13 mouse cellular contexts compared by ENCODE assay signal in the genomic region with DNA sequence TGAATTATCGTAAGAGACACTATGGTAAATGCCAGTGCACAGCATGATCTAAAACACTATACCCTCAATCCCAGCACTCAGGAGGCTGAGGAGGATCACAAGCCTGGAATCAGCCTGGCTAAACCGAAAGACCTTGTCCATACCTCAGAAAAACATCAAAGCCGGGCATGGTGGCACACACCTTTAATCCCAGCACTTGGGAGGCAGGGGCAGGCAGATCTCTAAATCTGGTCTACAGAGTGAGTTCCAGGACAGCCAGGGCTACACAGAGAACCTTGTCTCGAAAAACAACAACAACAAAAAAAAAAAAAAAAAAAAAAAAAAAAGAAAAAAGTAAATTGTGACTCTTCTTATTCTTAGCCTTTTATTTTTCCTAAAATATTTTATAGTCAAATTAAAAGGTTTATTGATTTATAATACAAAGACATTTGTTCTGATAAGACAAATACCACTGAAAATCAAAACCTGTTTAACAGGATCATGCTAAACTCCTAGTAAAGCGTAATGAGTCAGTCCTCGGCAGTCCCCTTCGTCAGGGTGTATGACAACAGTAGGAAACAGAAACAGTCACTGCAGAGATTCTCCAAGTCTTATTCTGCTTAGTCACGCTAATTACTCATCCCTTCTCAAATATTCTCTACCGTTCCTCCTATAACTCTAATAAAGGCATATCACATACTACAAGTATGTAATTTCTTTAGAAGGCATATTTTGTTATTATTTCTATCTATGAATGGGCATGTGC. TPM values are rescaled to one million over a fixed set of nuclear protein-coding genes. Genes with fewer than 3 reads are reported as not detected.
"Had no signal": no experiment of that assay in that cellular context is flagged by ENCODE, and none has a peak within 500 bp of the region (broad histone marks: within the 10 kb centered on the region; RNA-seq: fewer than 3 reads in every experiment).

No protein-coding gene starts in this region.

- H3K9ac ChIP-seq: limb, embryonic 12.5 days; liver, embryonic 12.5 days; lung, embryonic 15.5 days; midbrain, embryonic 15.5 days had no signal

- ATAC-seq: liver, embryonic 12.5 days; midbrain, embryonic 15.5 days had no signal

- H3K9me3 ChIP-seq: limb, embryonic 12.5 days; liver, embryonic 12.5 days; lung, embryonic 15.5 days; megakaryocyte, embryonic 14.5 days; midbrain, embryonic 15.5 days had no signal

- H3K4me2 ChIP-seq: limb, embryonic 12.5 days; liver, embryonic 12.5 days; lung, embryonic 15.5 days; midbrain, embryonic 11.5 days; midbrain, embryonic 15.5 days had no signal

- H3K4me3 ChIP-seq: layer of hippocampus, adult 2 months; limb, embryonic 12.5 days; liver, embryonic 12.5 days; lung, embryonic 15.5 days; megakaryocyte, embryonic 14.5 days; midbrain, embryonic 15.5 days had no signal

- H3K27ac ChIP-seq: limb, embryonic 12.5 days; liver, embryonic 12.5 days; lung, embryonic 15.5 days; macrophage; midbrain, embryonic 15.5 days had no signal

- DNase-seq: kidney, postnatal 10 days; kidney, postnatal 4 days; lung, postnatal 14 days; right cerebral cortex, postnatal 14 days; thymus, postnatal 4 days had no signal

- H3K27me3 ChIP-seq: limb, embryonic 12.5 days; liver, embryonic 12.5 days; lung, embryonic 15.5 days; megakaryocyte, embryonic 14.5 days; midbrain, embryonic 15.5 days had no signal

RNA-seq across cellular contexts. Expression of a gene that starts 15.2 kb away (rescaled TPM):
- polyA plus RNA-seq: macrophage had no signal
